Mouse (Mus musculus): ENCODE measurements around the gene E2f2. TPM values are rescaled to one million over a fixed set of nuclear protein-coding genes. Genes with fewer than 3 reads are reported as not detected.

The E2f2 gene
- total RNA-seq (2015), result 78.1 and 107 TPM in 2 replicates
- total RNA-seq (2017), result 59.4 and 63.6 TPM in 2 replicates

GRCm38 (mm10) chr4:136172011-136172541 lies at the start of gene E2f2:
E2f2 (plus strand) TSS chr4:136172394.
- ATAC-seq (ENCODE audit: poor library complexity, severe bottlenecking), result peak; percentile 38

- peak; percentile 85 for ATAC-seq (ENCODE audit: poor library complexity, severe bottlenecking)
Measured at GRCm38 (mm10) chr4:136123111-136123791, 48.9 kb upstream of the E2f2 start.

GRCm38 (mm10) chr4:136123792-136124161 lies 48.4 kb upstream of the E2f2 start:
- no peak for ATAC-seq (ENCODE audit: poor library complexity, severe bottlenecking)

GRCm38 (mm10) chr4:136124581-136124980 lies 47.6 kb upstream of the E2f2 start:
- no peak for ATAC-seq (ENCODE audit: poor library complexity, severe bottlenecking)

- ATAC-seq (ENCODE audit: poor library complexity, severe bottlenecking), result no peak
Measured at GRCm38 (mm10) chr4:136125458-136125857, 46.7 kb upstream of the E2f2 start.

- ATAC-seq (ENCODE audit: poor library complexity, severe bottlenecking), result no peak
Measured at GRCm38 (mm10) chr4:136126019-136126418, 46.2 kb upstream of the E2f2 start.

GRCm38 (mm10) chr4:136127670-136128069 lies 44.5 kb upstream of the E2f2 start:
- ATAC-seq (ENCODE audit: poor library complexity, severe bottlenecking), result no peak

- no peak for ATAC-seq (ENCODE audit: poor library complexity, severe bottlenecking)
Measured at GRCm38 (mm10) chr4:136129842-136130241, 42.4 kb upstream of the E2f2 start.

GRCm38 (mm10) chr4:136133801-136134200 lies 38.4 kb upstream of the E2f2 start:
- no peak for ATAC-seq (ENCODE audit: poor library complexity, severe bottlenecking)

- no peak for ATAC-seq (ENCODE audit: poor library complexity, severe bottlenecking)
Measured at GRCm38 (mm10) chr4:136134418-136134977, 37.7 kb upstream of the E2f2 start.

GRCm38 (mm10) chr4:136134978-136135873 lies 37.0 kb upstream of the E2f2 start:
- ATAC-seq (ENCODE audit: poor library complexity, severe bottlenecking), result no peak

GRCm38 (mm10) chr4:136135874-136136728 lies 36.1 kb upstream of the E2f2 start:
- ATAC-seq (ENCODE audit: poor library complexity, severe bottlenecking), result no peak

GRCm38 (mm10) chr4:136139326-136140110 lies 32.7 kb upstream of the E2f2 start:
- no peak for ATAC-seq (ENCODE audit: poor library complexity, severe bottlenecking)

GRCm38 (mm10) chr4:136140327-136141250 lies 31.6 kb upstream of the E2f2 start:
- peak; percentile 61 for ATAC-seq (ENCODE audit: poor library complexity, severe bottlenecking)

- ATAC-seq (ENCODE audit: poor library complexity, severe bottlenecking), result no peak
Measured at GRCm38 (mm10) chr4:136142267-136143192, 29.7 kb upstream of the E2f2 start.

GRCm38 (mm10) chr4:136143193-136143976 lies 28.8 kb upstream of the E2f2 start, which contains the start of gene Id3:
Id3 (plus strand) TSS chr4:136143497.
- peak; percentile 81 for ATAC-seq (ENCODE audit: poor library complexity, severe bottlenecking)

All from megakaryocyte, adult 5-6 weeks (primary cell).